Mouse (Mus musculus): Measurements from ENCODE around the gene Mxd1. TPM values are rescaled to one million over a fixed set of nuclear protein-coding genes. Genes with fewer than 3 reads are reported as not detected.

The Mxd1 gene
- polyA plus RNA-seq, 1 experiment from 2014 or later, result 22.0 TPM

GRCm38 (mm10) chr6:86637171-86637835, 31.7 kb downstream of the Mxd1 start:
- Histone ChIP-seq H3K4me3 (ENCODE audit: low read depth, low read length) (no peak overlapping the region), H3K9ac (replicated peaks) (peak overlapping the region; percentile 40), H3K4me1 (ENCODE audit: insufficient read depth) (peaks cover 48% of the 10 kb centered on the region), H3K27me3 (ENCODE audit: insufficient read depth, low read length) (no peaks in the 10 kb centered on the region), H3K9me3 (ENCODE audit: low read length) (no peaks in the 10 kb centered on the region), H3K4me2 (ENCODE audit: low read depth, low read length) (peak overlapping the region; percentile 54), H3K27ac (ENCODE audit: low read depth) (peak overlapping the region; percentile 85), H3K36me3 (replicated peaks; ENCODE audit: insufficient read depth, low read length) (no peaks in the 10 kb centered on the region)
- WGBS (ENCODE audit: insufficient replicate concordance), result 43% methylated on average over 4 of the region's 4 CpGs
- ATAC-seq (peak; percentile 39), DNase-seq (no peak)
- TF ChIP-seq CTCF (IDR thresholded peaks at IDR 0.05; ENCODE audit: low read depth) (no peak), EP300 (IDR thresholded peaks at IDR 0.05; ENCODE audit: low read depth) (peak; percentile 94)

- H3K36me3 ChIP-seq (replicated peaks; ENCODE audit: insufficient read depth, low read length), result no peaks in the 10 kb centered on the region
- peak overlapping the region; percentile 54 for H3K4me2 ChIP-seq (ENCODE audit: low read depth, low read length)
- WGBS (ENCODE audit: insufficient replicate concordance), result 27% methylated on average over 2 of the region's 2 CpGs
- TF ChIP-seq CTCF (IDR thresholded peaks at IDR 0.05; ENCODE audit: low read depth) (0 out of 2 replicates have a peak, but pooled peaks have one; percentile 9), EP300 (IDR thresholded peaks at IDR 0.05; ENCODE audit: low read depth) (no peak)
- ATAC-seq, result 0 out of 2 replicates have a peak, but pooled peaks have one; percentile 11
- DNase-seq, result peak; percentile 46
- no peaks in the 10 kb centered on the region for H3K9me3 ChIP-seq (ENCODE audit: low read length)
- H3K4me3 ChIP-seq (ENCODE audit: low read depth, low read length), result no peak overlapping the region
- peak overlapping the region; percentile 85 for H3K27ac ChIP-seq (ENCODE audit: low read depth)
- peak overlapping the region; percentile 40; the same call in 1 of the 2 replicates for H3K9ac ChIP-seq (replicated peaks)
- no peaks in the 10 kb centered on the region for H3K27me3 ChIP-seq (ENCODE audit: insufficient read depth, low read length)
- H3K4me1 ChIP-seq (ENCODE audit: insufficient read depth), result peaks cover 44% of the 10 kb centered on the region
Observed at GRCm38 (mm10) chr6:86636495-86636894, 32.5 kb downstream of the Mxd1 start.

GRCm38 (mm10) chr6:86630141-86630540, 38.8 kb downstream of the Mxd1 start:
- Histone ChIP-seq H3K27ac (ENCODE audit: low read depth) (no peak overlapping the region), H3K9ac (replicated peaks) (0 out of 2 replicates have a peak overlapping the region, but pooled peaks have one; percentile 38), H3K36me3 (replicated peaks; ENCODE audit: insufficient read depth, low read length) (no peaks in the 10 kb centered on the region), H3K9me3 (ENCODE audit: low read length) (no peaks in the 10 kb centered on the region), H3K4me1 (ENCODE audit: insufficient read depth) (no peaks in the 10 kb centered on the region), H3K27me3 (ENCODE audit: insufficient read depth, low read length) (no peaks in the 10 kb centered on the region), H3K4me3 (ENCODE audit: low read depth, low read length) (no peak overlapping the region), H3K4me2 (ENCODE audit: low read depth, low read length) (peak overlapping the region; percentile 26; the same call in 1 of the 2 replicates)
- DNase-seq (no peak), ATAC-seq (no peak)
- 69% methylated on average over 3 of the region's 3 CpGs for WGBS (ENCODE audit: insufficient replicate concordance)
- no peak for TF ChIP-seq CTCF (IDR thresholded peaks at IDR 0.05; ENCODE audit: low read depth)
- no peak for TF ChIP-seq EP300 (IDR thresholded peaks at IDR 0.05; ENCODE audit: low read depth)

- H3K9ac ChIP-seq (replicated peaks), result no peak within 1 kb of the TSS
- no peak within 1 kb of the TSS for H3K27ac ChIP-seq (ENCODE audit: low read depth)
- DNase-seq (peak; percentile 49), ATAC-seq (no peak)
- H3K4me3 ChIP-seq (ENCODE audit: low read depth, low read length), result peak within 1 kb of the TSS; percentile 15; the same call in 1 of the 2 replicates
- no peak for TF ChIP-seq CTCF (IDR thresholded peaks at IDR 0.05; ENCODE audit: low read depth)
- no peak for TF ChIP-seq EP300 (IDR thresholded peaks at IDR 0.05; ENCODE audit: low read depth)
- 65% methylated on average over 10 of the region's 10 CpGs for WGBS (ENCODE audit: insufficient replicate concordance)
- H3K4me2 ChIP-seq (ENCODE audit: low read depth, low read length), result peak within 1 kb of the TSS; percentile 18; the same call in 1 of the 2 replicates
- no peaks in the 10 kb centered on the region for H3K9me3 ChIP-seq (ENCODE audit: low read length)
- H3K36me3 ChIP-seq (replicated peaks; ENCODE audit: insufficient read depth, low read length), result no peaks in the 10 kb centered on the region
- H3K4me1 ChIP-seq (ENCODE audit: insufficient read depth), result no peaks in the 10 kb centered on the region
- H3K27me3 ChIP-seq (ENCODE audit: insufficient read depth, low read length), result no peaks in the 10 kb centered on the region
Observed at GRCm38 (mm10) chr6:86627946-86628345, 41.0 kb downstream of the Mxd1 start, which contains the start of gene Asprv1. Gene Asprv1 (plus strand): TSS chr6:86628164.

GRCm38 (mm10) chr6:86624074-86625030, 44.6 kb downstream of the Mxd1 start:
- Histone ChIP-seq H3K4me3 (ENCODE audit: low read depth, low read length) (no peak overlapping the region), H3K4me1 (ENCODE audit: insufficient read depth) (no peaks in the 10 kb centered on the region), H3K9ac (replicated peaks) (no peak overlapping the region), H3K27ac (ENCODE audit: low read depth) (no peak overlapping the region), H3K27me3 (ENCODE audit: insufficient read depth, low read length) (no peaks in the 10 kb centered on the region), H3K9me3 (ENCODE audit: low read length) (no peaks in the 10 kb centered on the region), H3K36me3 (replicated peaks; ENCODE audit: insufficient read depth, low read length) (no peaks in the 10 kb centered on the region), H3K4me2 (ENCODE audit: low read depth, low read length) (no peak overlapping the region)
- WGBS (ENCODE audit: insufficient replicate concordance), result 67% methylated on average over 18 of the region's 18 CpGs
- DNase-seq (no peak), ATAC-seq (no peak)
- TF ChIP-seq EP300 (IDR thresholded peaks at IDR 0.05; ENCODE audit: low read depth) (no peak), CTCF (IDR thresholded peaks at IDR 0.05; ENCODE audit: low read depth) (no peak)

- no peak overlapping the region for H3K27ac ChIP-seq (ENCODE audit: low read depth)
- no peaks in the 10 kb centered on the region for H3K9me3 ChIP-seq (ENCODE audit: low read length)
- ATAC-seq (no peak), DNase-seq (no peak)
- H3K4me1 ChIP-seq (ENCODE audit: insufficient read depth), result no peaks in the 10 kb centered on the region
- no peaks in the 10 kb centered on the region for H3K27me3 ChIP-seq (ENCODE audit: insufficient read depth, low read length)
- H3K4me2 ChIP-seq (ENCODE audit: low read depth, low read length), result no peak overlapping the region
- no peaks in the 10 kb centered on the region for H3K36me3 ChIP-seq (replicated peaks; ENCODE audit: insufficient read depth, low read length)
- TF ChIP-seq CTCF (IDR thresholded peaks at IDR 0.05; ENCODE audit: low read depth) (no peak), EP300 (IDR thresholded peaks at IDR 0.05; ENCODE audit: low read depth) (no peak)
- no peak overlapping the region for H3K4me3 ChIP-seq (ENCODE audit: low read depth, low read length)
- WGBS (ENCODE audit: insufficient replicate concordance), result 81% methylated on average over 4 of the region's 4 CpGs
- H3K9ac ChIP-seq (replicated peaks), result no peak overlapping the region
Observed at GRCm38 (mm10) chr6:86623201-86623600, 45.8 kb downstream of the Mxd1 start.
